Mouse (Mus musculus): ENCODE results near the gene Pigq. TPM values are rescaled to one million over a fixed set of nuclear protein-coding genes. Genes with fewer than 3 reads are reported as not detected.

The Pigq gene
- total RNA-seq (2021): 100 to 1,000 TPM in 1 of 2 experiments, 10 to 100 TPM in 1; 97.7 to 115 TPM
- long read RNA-seq, experiment 1, transcript Pigq-201 (11 exons, 3,173 nt): major isoform, 32 of 57 reads
- long read RNA-seq, experiment 1, partial matches to known transcripts: 13 of 57 reads
- long read RNA-seq, experiment 1, other reads (novel, unspliced or antisense): 10 of 57 reads
- long read RNA-seq, experiment 2, transcript Pigq-201 (11 exons, 3,173 nt): major isoform, 42 of 92 reads
- long read RNA-seq, experiment 2, partial matches to known transcripts: 22 of 92 reads
- long read RNA-seq, experiment 2, other reads (novel, unspliced or antisense): 27 of 92 reads

- DNase-seq (ENCODE audit: low spot score in 2 of 2): no peak
Observed at GRCm38 (mm10) chr17:25944366-25945163, at the start of gene Pigq, which contains the start of gene Nhlrc4. Gene Pigq (minus strand): TSS chr17:25944936. Gene Nhlrc4 (minus strand): TSS chr17:25944961.

GRCm38 (mm10) chr17:25993489-25993888 lies 48.8 kb upstream of the Pigq start:
- DNase-seq (ENCODE audit: low spot score in 2 of 2): no peak

- DNase-seq (ENCODE audit: low spot score in 2 of 2): no peak
Observed at GRCm38 (mm10) chr17:25992274-25992673, 47.5 kb upstream of the Pigq start.

GRCm38 (mm10) chr17:25990331-25990730 lies 45.6 kb upstream of the Pigq start:
- no peak for DNase-seq (ENCODE audit: low spot score in 2 of 2)

- peak; percentile 72 to 82 for DNase-seq (ENCODE audit: low spot score in 2 of 2)
Observed at GRCm38 (mm10) chr17:25985306-25986294, 40.9 kb upstream of the Pigq start, which contains the start of gene Capn15. Gene Capn15 (minus strand): TSS chr17:25985796.

- no peak for DNase-seq (ENCODE audit: low spot score in 2 of 2)
Observed at GRCm38 (mm10) chr17:25984556-25985305, 40.0 kb upstream of the Pigq start.

- no peak for DNase-seq (ENCODE audit: low spot score in 2 of 2)
Observed at GRCm38 (mm10) chr17:25984066-25984465, 39.3 kb upstream of the Pigq start.

- no peak for DNase-seq (ENCODE audit: low spot score in 2 of 2)
Observed at GRCm38 (mm10) chr17:25982913-25983312, 38.2 kb upstream of the Pigq start.

GRCm38 (mm10) chr17:25980854-25981253 lies 36.1 kb upstream of the Pigq start:
- no peak for DNase-seq (ENCODE audit: low spot score in 2 of 2)

- no peak for DNase-seq (ENCODE audit: low spot score in 2 of 2)
Observed at GRCm38 (mm10) chr17:25979829-25980738, 35.3 kb upstream of the Pigq start.

- no peak for DNase-seq (ENCODE audit: low spot score in 2 of 2)
Observed at GRCm38 (mm10) chr17:25970954-25971707, 26.4 kb upstream of the Pigq start.

GRCm38 (mm10) chr17:25970448-25970847 lies 25.7 kb upstream of the Pigq start:
- DNase-seq (ENCODE audit: low spot score in 2 of 2): no peak

GRCm38 (mm10) chr17:25968176-25968575 lies 23.4 kb upstream of the Pigq start:
- no peak for DNase-seq (ENCODE audit: low spot score in 2 of 2)

- no peak for DNase-seq (ENCODE audit: low spot score in 2 of 2)
Observed at GRCm38 (mm10) chr17:25967652-25968051, 22.9 kb upstream of the Pigq start.

- DNase-seq (ENCODE audit: low spot score in 2 of 2): no peak
Observed at GRCm38 (mm10) chr17:25964271-25964670, 19.5 kb upstream of the Pigq start.

- no peak for DNase-seq (ENCODE audit: low spot score in 2 of 2)
Observed at GRCm38 (mm10) chr17:25962413-25962905, 17.7 kb upstream of the Pigq start.

GRCm38 (mm10) chr17:25961566-25961965 lies 16.8 kb upstream of the Pigq start:
- no peak for DNase-seq (ENCODE audit: low spot score in 2 of 2)

Measured in adrenal gland, postnatal 4 days (tissue).